Mouse (Mus musculus): ENCODE results near the gene Tango2. TPM values are rescaled to one million over a fixed set of nuclear protein-coding genes. Genes with fewer than 3 reads are reported as not detected.
A peak's percentile ranks its signal among the peaks of the same experiment; 100 is the strongest.

The Tango2 gene
- polyA plus RNA-seq, 1 experiment = 43.0 TPM

DNA sequence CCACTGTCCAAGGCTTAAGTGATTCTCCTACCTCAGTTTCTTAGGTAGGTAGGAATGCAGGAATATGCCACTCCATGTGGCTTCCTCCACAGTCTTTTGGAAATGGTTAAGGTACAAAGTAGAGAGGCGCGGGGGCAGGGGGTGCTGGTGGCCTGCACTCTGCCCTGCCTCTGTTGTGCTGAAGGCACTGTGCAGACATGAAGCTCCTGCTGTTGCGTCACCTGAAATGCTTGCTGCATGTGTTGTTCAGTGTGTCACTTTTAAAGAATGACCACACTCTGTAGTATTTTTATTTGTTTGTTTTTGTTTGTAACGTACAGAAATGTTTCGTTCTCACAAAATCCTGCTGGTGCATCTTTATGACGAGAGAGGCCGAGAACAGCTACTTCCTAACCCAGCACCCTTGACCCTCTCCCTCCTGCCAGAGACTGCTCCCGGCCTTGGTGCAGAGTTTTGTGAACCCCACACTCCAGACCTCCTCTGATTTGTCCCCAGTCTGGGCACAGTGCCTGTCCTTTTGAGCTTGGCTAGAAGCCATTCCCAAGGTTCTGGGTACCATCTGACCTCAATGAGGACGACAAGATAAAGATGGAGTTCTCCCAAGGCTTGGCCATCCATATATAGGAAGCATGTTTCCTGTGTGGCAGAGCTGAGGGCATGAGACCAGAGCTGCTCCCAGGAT, 35.3 kb upstream of the Tango2 start:
- DNase-seq (ENCODE audit: low spot score) = no peak

DNA sequence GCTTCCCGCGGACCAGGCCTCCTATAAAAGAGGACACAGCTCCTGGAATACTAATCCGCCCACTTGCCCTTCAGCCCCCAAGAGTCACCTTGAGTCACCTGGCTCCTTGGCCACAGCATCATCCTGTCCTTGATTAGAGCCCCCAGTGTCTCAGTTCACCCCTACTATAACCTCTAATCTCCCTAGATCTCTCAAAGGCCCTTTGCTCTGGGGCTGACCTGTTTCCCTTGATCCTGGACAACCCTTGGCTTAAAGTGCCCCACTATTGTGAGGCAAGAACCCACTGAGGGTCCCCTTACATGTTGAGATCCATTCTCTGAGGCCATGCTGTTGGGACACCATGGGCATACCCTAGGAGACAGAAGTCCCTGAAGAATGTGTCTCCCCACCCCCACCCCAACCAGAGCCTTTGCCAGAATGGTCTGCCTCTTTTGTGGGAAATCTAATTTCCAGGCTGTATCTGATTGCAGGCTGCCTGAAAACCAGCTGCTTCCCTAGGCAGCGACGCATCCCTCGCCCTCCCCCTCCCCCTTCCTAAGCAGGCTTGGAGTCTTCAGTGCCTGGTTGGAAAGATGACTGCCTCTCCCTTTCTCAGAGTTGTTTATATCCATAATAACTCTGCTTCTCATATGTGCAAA, 33.8 kb upstream of the Tango2 start:
- DNase-seq (ENCODE audit: low spot score) = no peak

DNA sequence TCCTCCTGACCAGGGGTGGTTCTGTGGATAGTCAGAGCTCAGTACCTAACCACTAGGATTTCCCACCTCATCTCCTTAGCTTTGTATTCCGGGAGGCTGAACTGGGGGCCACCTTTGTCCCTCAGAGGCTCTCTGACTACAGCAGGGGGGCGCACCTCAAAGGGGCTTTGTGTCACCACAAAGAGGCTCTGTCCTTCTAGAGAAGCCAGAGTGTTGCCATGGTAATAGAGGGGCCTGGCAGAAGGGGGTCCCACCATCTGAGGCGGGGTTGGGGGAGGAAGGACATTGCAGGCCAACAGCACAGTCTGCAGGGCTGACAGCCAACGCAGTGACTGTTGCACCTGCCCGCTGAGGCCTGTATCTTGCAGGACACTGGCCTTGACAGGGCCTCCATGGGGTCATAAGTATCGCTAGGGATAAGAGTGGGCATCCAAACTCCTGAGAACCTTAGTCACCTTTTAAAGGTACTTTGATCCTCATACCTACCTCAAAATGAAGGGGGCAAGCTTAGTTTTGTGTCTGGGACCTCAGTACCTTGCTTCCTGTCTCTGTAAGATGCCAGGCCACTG, 32.7 kb upstream of the Tango2 start:
- DNase-seq (ENCODE audit: low spot score) = no peak

DNA sequence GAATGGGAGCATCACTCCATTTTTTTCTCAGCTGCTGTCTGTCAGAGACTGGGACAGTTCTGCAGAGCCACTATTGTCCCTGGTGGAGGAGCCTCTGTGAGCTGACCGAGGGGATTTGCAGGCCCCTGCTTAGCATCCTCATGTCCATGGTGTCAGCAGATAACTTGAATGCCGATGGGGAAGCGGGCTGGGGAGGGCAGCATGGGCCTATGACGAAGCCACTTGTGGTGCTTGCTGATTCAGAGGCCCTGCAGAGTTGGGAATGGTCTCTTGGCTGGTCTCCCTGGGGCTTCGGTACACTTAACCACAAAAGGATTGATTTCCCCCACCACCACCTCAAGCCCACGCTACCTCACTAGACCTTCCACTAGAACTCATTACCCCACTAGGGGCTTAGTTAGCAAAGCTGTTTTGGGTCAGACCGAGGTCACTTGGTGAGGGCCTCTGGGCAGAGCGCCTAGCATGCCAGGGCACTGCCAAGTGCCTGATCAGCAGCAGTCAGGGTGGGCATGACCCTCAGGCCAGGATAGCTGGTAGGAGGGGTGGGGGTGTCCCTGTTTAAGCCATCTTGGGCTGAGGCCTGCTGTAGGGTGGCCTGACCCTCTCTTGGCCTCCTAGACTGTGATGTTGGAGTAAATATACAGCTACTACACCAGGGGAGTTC, 31.6 kb upstream of the Tango2 start:
- DNase-seq (ENCODE audit: low spot score) = no peak

DNA sequence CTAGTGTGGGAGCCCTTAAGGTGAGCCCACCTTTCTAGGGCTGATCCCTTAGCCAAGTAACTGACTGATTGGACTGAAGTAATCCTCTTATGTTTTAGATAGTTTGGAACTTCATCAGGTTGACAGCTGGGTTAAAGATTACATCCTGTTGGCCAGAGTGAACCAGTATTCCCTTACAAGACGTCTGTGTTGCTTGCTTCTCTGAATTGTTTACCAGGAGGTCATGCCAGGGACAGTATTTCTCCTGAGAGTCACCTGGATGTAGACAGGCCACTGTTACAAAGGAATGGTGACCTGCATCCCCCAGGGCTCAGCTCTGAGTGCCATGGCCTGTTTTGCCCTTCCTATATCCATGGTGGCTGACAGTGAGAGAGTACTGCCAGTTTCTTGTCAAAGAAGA, 30.6 kb upstream of the Tango2 start:
- no peak for DNase-seq (ENCODE audit: low spot score)

- no peak for DNase-seq (ENCODE audit: low spot score)
Observed at GRCm38 (mm10) chr16:18377203-18377602, 29.3 kb upstream of the Tango2 start.

DNA sequence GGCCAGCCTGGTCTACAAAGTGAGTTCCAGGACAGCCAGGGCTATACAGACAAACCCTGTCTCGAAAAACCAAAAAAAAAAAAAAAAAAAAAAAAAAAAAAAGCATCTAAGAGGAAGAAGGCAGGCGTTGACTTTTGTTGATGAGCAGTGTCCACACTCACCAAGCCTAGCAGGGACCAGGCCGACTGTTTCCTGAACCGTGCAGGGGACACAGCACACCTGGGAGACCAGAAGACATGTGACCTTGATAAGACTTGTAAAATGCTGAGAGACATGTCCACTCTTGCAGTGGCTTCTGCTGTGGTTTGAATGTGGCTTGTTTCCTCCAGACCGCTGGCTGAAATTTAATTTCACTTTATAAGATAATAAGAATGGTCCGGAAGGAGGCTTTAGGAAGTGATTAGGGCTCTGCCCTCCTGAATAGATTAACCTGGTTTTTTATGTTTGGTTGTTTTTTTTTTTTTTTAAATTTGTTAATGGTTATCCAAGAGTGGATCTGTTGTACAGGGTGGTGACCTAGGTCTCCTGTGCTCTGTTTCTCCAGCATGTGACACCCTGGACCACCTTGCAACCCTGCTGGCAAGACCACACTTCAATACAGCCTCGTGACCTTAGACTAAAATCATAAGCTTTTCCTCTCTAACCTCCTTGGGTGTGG, 28.5 kb upstream of the Tango2 start:
- DNase-seq (ENCODE audit: low spot score) = no peak

DNA sequence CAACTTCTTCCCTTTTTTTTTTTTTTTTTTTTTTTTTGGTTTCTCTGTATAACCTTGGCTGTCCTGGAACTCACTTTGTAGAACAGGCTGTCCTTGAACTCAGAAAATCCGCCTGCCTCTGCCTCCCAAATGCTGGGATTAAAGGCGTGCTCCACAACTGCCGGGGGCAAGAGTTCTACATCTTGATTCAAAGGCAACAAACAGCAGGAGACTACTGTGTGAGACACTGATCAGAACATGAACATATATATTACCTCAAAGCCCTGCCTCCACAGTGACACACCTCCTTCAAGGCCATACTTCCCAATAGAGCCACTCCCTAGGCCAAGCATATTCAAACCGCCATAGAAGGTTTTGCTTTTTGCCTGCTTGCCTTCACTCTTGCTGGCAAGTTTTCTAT, 25.7 kb upstream of the Tango2 start:
- DNase-seq (ENCODE audit: low spot score) = no peak

- no peak for DNase-seq (ENCODE audit: low spot score)
Observed at GRCm38 (mm10) chr16:18370197-18370596, 22.3 kb upstream of the Tango2 start.

DNA sequence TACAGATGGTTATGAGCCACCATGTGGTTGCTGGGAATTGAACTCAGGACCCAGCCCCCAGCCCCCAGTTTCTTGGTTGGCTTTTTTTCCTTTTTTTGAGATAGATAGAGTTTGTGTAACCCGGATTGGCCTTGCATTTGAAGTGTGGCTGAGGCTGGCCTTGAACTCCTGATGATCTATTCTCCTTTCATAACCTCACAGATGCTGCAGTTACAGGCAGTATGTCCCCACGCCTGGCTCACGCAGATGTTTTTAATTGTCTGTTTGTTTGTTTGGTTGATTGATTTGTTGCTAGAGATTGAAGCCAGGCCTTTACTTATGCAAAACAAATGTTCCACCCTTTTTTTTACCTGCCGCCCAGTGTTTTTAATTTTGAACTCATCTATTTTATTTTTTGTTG, 18.9 kb upstream of the Tango2 start:
- DNase-seq (ENCODE audit: low spot score) = no peak

GRCm38 (mm10) chr16:18362948-18363347, 15.0 kb upstream of the Tango2 start:
- no peak for DNase-seq (ENCODE audit: low spot score)

GRCm38 (mm10) chr16:18360151-18360805, 12.4 kb upstream of the Tango2 start:
- no peak for DNase-seq (ENCODE audit: low spot score)

GRCm38 (mm10) chr16:18357977-18358376, 10.1 kb upstream of the Tango2 start:
- DNase-seq (ENCODE audit: low spot score) = no peak

GRCm38 (mm10) chr16:18356961-18357360, 9.1 kb upstream of the Tango2 start:
- no peak for DNase-seq (ENCODE audit: low spot score)

DNA sequence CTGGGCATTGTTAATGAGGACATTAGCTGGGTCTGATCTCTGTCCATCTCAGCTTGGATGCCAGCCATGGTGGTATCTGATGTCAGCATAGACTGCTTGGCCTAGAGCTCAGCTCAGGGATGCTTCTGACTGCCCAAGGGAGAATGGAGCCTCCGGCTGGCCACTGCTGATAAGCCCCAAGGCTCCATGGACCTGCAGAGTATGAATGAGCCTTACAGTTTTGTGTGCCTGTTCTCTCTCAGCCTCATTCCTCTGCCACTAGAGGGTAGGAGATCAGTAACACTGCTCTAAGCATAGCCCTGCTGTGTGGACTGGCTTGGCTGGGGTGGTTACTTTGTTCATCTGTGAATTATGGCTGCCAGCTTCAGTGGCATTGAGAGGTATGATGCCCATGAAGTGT, 5.2 kb upstream of the Tango2 start:
- DNase-seq (ENCODE audit: low spot score) = no peak

DNA sequence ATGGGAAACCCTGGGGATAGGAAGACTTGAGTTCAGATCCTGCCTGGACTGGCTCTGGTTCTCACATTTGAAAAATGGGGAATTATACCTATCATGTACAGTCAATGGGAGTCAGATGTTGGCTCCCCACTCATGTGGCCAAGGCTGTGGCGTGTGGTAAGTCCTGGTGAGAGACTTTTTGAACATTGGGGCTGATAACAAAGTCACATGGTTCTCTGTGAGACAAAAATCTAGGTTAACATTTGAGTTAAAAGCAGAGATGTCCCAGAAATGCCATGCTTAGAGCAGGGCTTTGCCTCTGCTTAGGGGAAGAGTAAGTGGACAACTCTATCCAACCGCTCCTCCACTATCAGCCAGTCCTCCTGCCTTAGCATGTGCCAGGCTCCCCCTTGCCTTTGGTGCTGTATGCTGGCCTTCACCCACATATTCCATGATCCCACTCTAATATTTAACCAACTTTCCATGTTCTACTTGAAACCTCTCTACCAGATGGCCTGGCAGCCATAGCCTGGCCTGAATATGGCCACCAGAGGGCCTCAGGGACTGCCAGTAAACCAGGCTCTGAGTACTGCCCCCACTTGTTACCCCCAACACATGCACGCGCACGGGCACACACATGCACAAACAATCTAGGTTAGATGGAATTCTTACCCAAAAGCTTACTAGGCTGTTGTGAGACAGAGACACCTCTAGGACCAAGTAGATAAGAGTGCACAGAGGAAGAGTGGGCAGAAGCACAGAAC, 3.6 kb upstream of the Tango2 start:
- DNase-seq (ENCODE audit: low spot score) = no peak

DNA sequence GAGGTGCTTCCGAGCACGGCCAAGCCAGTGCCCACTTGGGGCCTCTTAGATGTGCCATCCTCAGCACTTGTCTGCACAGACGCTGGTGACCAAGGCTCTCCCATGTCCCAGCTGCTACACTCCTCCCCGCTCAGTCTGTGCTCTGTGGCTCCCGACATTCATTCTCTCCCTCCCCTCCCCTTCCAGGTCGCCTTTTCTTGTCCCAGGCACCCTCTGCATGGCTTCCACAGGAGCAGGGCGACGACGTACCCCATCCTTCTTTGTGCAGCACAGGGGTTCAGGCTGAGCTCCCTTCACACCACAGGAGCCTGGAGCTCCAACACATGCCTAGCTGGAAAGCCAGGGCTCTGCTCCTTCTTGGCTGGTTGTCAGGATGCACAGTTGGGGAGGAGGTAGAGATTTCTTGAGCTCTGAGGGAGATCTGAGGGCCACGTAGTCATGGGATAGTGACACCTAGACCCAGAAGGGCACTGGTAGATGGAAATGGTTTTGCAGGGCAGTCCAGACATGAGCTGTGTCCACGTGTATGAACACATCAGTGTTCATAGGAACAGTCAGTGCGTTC, 1.9 kb upstream of the Tango2 start:
- DNase-seq (ENCODE audit: low spot score) = no peak

DNA sequence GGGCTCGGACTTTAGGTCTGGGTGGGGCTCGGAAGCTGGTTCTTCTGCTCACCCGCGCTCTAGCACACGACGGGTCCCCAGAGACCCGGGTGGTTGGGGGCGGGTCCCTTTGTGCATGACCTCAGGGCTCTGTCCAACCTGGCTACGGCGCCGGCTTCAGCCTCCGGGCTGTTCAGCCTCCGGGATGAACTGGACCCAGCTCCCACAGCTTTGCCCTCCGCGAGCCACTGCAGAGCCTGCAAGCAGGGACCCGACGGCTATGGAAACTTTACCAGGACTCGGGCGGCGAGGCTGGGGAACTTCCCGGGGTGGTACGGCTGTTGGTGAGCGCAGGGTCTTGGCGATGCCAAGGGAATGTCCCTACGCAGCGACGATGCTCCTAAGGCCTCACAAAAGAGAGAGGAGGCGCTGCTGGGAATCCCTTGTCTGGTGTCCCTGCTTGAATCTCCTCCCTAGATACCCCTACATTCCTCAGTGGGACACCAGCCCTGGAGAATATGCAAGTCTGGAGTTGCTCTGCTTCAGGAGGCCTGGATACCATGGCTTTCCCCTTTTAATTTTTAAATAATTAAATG, 785 bp upstream of the Tango2 start:
- peak; percentile 44 for DNase-seq (ENCODE audit: low spot score)

GRCm38 (mm10) chr16:18345243-18345642, 2.7 kb downstream of the Tango2 start:
- peak; percentile 55 for DNase-seq (ENCODE audit: low spot score)

- DNase-seq (ENCODE audit: low spot score) = peak; percentile 96
Observed at GRCm38 (mm10) chr16:18343778-18344177, 4.1 kb downstream of the Tango2 start.

Measured in urinary bladder, adult 2 months (tissue).